Mouse (Mus musculus) Muller cell, postnatal 12 days (primary cell): ENCODE results near the gene Mest.
A peak's percentile ranks its signal among the peaks of the same experiment; 100 is the strongest.

ENCODE experiments used
- DNase-seq: peaks from one replicate; pipeline ENCODE4 v3.0.0-alpha.2; 2015; ENCODE audit errors: inconsistent ontology term

Mest gene

GRCm38 (mm10) chr6:30703977-30704602, 19.3 kb upstream of the Mest start:
- DNase-seq: no peak

DNA sequence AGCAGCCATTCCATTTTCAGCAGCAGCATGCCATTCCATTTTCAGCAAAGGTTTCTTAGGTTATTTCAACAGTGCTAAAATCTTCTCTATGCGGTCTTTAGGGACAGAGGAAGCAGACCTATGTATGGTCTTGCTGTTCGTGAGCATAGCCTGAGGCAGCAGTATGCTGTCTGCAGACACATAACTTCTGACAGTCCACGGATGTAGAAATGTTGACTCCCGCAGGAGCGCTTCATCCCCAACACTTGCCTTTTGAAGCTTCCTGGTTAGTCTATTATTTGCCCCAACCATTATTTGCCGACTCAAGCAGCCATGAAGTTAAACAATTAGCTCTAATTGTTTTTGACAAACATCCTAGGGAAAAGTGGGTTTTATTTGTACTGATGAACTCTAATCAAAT, 14.2 kb upstream of the Mest start:
- DNase-seq: no peak

GRCm38 (mm10) chr6:30710371-30711364, 12.7 kb upstream of the Mest start:
- no peak for DNase-seq

- DNase-seq: no peak
These were observed 12.0 kb upstream of the Mest start for GRCm38 (mm10) chr6:30711365-30711763.

- DNase-seq: no peak
These were observed 10.9 kb upstream of the Mest start for GRCm38 (mm10) chr6:30712484-30712883.

DNA sequence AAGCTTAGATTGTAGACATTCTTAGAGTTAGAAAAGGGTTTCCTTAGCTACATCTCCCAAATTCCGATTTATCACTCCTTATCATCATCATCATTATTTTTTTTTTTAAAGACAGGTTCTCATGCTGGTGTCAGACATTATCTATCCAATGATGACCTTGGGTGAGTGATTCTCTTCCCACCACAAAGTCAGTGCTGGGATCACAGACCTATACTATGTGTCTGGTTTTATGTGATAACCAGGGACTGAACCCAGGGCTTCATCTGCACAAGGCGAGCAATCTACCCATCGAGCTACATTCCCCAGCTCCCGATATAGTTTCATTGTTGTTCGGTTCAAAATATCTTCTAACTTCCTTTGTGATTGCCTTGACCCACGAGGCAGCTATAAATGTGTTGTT, 9.9 kb upstream of the Mest start:
- no peak for DNase-seq

DNA sequence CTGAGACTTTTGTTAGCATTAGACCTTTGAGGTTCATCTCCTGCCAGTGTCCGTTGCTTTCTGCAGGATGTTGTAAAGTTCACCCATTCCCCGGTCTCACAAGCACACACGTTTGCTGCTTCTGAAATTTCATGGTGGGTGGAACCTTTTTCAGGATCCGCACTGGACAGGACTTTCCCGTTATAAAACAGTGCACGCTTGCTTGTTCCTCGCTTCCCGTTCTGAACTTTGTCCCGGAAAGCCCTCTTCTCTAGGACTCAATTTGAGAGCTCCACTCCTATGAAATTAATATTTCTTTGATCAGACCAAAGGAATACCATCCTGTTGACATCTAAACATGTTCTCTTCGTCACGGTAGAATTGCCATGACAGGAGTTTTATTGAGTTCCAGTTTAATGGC, 9.5 kb upstream of the Mest start:
- no peak for DNase-seq

- no peak for DNase-seq
These were observed 8.4 kb upstream of the Mest start for GRCm38 (mm10) chr6:30714891-30715471.

- DNase-seq: no peak
These were observed 6.6 kb upstream of the Mest start for GRCm38 (mm10) chr6:30716796-30717195.

DNA sequence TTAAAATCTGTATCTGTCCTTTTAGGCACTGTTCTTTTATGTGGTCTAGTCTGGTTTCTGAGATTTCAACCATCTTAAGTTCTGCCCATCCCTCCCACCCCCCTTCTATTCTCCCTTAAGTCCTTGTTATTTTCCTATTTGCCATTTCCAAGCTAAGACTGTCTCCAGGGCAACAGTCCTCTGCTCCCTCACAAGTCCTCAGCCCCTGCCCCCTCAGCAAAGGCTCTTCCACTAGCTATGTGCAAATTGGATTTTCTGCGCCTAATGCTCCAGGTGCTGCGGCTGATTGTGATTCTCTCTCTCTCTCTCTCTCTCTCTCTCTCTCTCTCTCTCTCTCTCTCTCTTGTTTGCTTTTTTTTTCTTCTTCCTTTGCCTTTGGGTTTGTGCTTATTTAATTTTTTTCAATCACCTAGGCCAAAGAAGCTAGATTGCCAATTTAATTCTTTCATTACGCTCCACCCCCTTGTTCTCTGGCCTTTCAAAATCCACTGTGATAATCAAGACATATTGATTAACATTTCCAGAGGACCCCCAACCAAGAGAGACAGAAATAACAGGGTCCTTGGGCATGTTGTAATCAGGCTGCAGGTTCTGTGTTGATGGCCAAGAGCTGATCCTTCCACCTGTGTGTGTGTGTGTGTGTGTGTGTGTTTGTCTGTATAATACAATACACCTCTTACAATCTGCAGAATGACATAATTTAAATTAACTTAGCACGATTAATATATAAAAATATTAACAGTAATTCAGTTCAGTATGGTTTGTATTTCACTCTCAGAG, 772 bp upstream of the Mest start:
- no peak for DNase-seq

- no peak for DNase-seq
These were observed 7.1 kb downstream of the Mest start for GRCm38 (mm10) chr6:30730301-30730971.

DNA sequence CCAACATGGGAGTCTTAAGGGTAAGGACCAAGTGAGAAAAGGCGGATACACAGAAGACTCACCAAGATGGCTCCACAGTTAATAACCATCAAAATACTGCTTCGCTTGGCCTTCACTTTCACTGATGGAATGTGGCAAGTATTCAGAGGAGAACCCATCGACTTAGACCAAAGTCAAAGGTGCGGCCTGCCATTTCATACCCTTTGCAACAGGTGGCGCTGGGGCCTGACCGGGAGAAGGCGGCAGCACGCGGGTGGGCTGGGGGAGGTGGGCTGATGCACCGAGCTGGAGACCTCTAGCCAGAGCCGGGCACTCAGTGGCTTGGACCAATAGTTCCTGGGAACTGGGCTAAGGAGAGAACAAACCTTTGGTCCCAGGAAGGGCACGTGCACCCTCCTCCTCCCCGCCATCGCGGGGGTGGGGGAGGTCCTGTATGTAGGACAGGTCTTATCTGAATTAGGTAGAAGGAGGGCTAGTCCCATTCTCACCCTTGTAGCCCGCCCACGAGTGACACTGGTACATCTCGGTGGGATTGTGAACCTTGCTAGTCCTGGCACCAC, 9.3 kb downstream of the Mest start:
- no peak for DNase-seq

DNA sequence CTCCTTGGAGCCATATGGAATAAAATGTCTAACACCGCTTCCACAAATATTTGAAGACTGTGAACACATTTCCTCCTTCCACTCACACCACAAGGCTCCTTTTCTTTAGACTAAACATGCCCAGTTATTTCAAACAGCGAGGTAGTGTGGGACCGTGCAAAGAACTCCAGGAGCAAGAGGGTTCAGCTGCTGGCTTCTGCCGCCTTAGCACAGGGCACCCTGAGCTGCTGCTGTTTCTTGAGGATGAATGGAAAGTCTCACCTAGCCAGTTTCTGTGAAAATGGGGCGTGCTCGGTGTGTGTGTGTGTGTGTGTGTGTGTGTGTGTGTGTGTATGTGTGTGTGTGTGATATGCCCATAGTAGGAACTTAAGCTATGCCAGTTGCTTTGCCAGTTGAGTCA, 11.1 kb downstream of the Mest start:
- DNase-seq: peak; percentile 36

DNA sequence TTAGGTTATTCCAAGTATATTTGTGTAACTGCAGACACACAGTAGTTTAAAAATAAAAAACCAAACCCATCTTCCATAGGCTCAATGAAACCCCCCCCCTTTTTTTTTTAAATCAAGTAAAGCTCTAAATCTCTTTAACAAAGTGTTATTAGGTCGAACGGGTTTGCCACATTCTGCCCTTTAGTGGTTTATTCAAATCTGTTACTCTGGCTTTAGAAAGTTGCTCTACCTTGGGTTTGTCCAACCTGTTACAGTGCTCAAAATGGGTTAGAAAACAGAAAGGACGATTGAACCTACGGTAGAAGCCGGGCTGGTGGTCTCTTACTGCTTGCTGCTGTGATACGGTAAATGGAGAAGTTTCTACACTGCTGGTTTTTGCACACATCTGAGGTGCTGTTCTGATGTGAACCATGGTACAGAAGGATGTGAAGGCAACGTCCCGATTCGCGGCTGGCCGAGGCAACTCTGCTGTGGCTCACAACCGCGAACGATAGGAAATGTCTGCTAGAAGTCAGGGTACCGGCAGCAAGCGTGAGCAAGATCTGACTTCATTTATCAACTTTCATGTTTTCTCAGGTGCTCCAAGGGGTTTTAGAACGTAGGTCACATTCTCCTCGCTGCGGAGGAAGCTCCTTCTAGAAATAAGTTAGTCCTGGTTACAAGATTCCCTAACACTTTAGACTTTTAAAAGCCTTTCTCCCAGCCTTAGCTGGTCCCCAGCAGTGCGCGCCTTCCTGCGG, 11.8 kb downstream of the Mest start:
- peak; percentile 35 for DNase-seq

GRCm38 (mm10) chr6:30735728-30736371, 12.5 kb downstream of the Mest start:
- DNase-seq: peak; percentile 74

- DNase-seq: peak; percentile 68
These were observed 13.0 kb downstream of the Mest start for GRCm38 (mm10) chr6:30736372-30736762.

DNA sequence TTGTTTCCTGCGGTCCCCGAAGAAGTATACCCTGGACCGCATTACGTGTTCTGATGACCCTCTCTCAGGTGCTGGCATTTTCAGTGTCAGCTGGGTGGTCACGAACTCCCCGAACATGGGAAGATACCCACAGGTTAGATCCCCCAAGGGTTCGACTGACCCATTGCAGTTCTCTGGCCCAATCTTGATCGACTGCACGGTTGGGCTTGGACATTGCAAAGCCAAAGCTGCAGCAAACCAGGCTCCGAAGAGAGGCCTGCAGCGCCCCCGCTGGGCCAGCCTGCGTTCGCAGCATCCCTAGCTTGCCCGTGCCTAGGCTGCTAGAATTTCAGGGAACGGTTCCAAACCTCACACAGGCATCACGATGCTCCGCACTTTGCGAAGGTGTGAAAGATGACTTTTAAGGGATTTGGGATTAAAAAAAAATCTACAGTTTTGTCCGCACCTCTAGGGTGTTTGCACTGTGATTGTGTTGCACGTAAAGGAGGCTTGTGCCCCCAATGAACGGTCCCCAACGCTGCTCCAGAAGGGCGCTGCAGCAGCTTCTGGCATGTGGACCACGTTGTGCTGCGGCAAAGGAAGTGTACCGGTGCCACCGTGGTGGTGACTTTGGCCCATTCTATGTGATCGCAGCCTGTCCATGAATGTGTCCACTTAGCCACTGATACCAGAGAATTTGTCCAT, 13.7 kb downstream of the Mest start:
- DNase-seq: peak; percentile 84

DNA sequence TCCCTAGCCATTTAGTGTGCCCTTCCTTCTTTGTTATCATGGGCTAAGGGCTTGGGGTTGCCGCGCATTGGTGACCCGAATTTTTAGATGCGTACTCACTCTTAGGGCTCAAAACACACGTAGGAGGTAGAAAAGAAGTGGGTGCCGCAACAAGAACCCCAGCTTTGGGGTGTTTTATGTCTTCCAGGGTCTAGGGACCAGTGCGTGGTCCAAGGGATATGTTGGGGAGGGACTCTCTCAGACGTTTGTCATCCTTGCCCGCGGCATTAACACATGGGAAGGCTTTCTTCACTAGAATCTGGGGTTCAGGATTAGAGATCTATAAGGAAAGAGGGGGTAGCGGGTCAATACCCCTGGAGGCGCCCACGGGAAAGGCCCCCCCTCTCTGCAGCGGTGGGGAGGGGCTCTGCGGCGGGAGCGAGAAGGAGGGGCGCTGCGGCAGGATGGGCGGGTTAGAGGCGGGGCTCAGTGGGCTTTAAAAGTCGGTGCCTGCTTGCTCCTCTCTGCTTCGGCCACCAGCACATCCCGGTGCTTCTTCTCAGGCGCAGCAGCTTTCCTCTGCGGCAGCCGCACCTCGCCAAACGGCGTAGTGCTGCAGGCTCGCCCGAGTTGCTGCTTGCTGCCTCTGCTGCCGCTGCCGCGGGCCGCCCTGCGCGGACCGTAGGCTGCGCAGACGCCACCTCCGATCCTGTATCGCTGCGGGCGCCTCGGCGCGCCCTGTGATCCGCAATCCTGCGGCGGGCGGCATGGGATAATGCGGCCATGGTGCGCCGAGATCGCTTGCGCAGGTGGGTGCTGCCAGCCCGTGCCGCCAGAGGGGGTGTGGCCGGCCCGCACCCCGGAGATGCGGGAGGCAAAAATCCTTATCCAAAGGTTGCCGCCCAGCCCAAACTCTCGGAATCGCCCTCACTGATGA, 14.5 kb downstream of the Mest start:
- DNase-seq: peak; percentile 84
